ENCODE assay signal across 11 mouse cellular contexts in genomic region chr19:32358699-32359517, GRCm38 (mm10). TPM values are rescaled to one million over a fixed set of nuclear protein-coding genes. Genes with fewer than 3 reads are reported as not detected.
A peak's percentile ranks its signal among the peaks of the same experiment; 100 is the strongest.
DNase-seq lines count a peak whose midpoint lies in the region; ATAC-seq and TF ChIP-seq lines count a peak whose summit lies in the region.
"Had no signal": no experiment of that assay in that cellular context is flagged by ENCODE, and none has a peak within 500 bp of the region (broad histone marks: within the 10 kb centered on the region; RNA-seq: fewer than 3 reads in every experiment).

No protein-coding gene starts in this region.

- no peak overlapping the region for H3K4me3 ChIP-seq in kidney, postnatal 0 days (replicated peaks; ENCODE audit: low read depth, low read length)
- H3K4me3 ChIP-seq in hindbrain, embryonic 14.5 days (replicated peaks; ENCODE audit: low read length) = no peak overlapping the region
- no peak overlapping the region for H3K4me3 ChIP-seq in midbrain, embryonic 11.5 days (ENCODE audit: low read depth, low read length)
- H3K4me3 ChIP-seq in thymus, adult 2 months (ENCODE audit: control insufficient read depth, insufficient read depth, low read length) = no peak overlapping the region
- H3K4me3 ChIP-seq: megakaryocyte, embryonic 14.5 days had no signal

- no peaks in the 10 kb centered on the region; the same call in 1 of the 2 replicates for H3K4me1 ChIP-seq in kidney, postnatal 0 days (replicated peaks; ENCODE audit: insufficient read depth, low read length)
- H3K4me1 ChIP-seq in hindbrain, embryonic 14.5 days (replicated peaks; ENCODE audit: control insufficient read depth, insufficient read depth, low read length) = no peaks in the 10 kb centered on the region
- peaks cover 4% of the 10 kb centered on the region; the same call in 1 of the 2 replicates for H3K4me1 ChIP-seq in midbrain, embryonic 11.5 days (ENCODE audit: control insufficient read depth, insufficient read depth, low read length)
- H3K4me1 ChIP-seq in thymus, adult 2 months (replicated peaks; ENCODE audit: control insufficient read depth, insufficient read depth, low read length) = peaks cover 6% of the 10 kb centered on the region; the same call in 1 of the 2 replicates

- no peaks in the 10 kb centered on the region for H3K9me3 ChIP-seq in kidney, postnatal 0 days (replicated peaks; ENCODE audit: low read length)
- H3K9me3 ChIP-seq in hindbrain, embryonic 14.5 days (ENCODE audit: control insufficient read depth, low read length) = no peaks in the 10 kb centered on the region
- no peaks in the 10 kb centered on the region for H3K9me3 ChIP-seq in midbrain, embryonic 11.5 days (ENCODE audit: control insufficient read depth, low read length)
- H3K9me3 ChIP-seq: G1E; megakaryocyte, embryonic 14.5 days had no signal

- no peak for DNase-seq in kidney, postnatal 0 days (ENCODE audit: low spot score)
- DNase-seq in kidney, postnatal 10 days = no peak
- peak; percentile 65 for DNase-seq in ZHBTc4 (ENCODE audit: low read depth, low spot score)
- DNase-seq in hindbrain, embryonic 14.5 days (ENCODE audit: low spot score) = no peak
- no peak for DNase-seq in midbrain, embryonic 11.5 days (ENCODE audit: low spot score, missing footprints)
- no peak for DNase-seq in thymus, adult 2 months
- no peak for DNase-seq in urinary bladder, postnatal 14 days (ENCODE audit: low spot score)
- DNase-seq in heart, postnatal 36 days = no peak
- DNase-seq: thymus, postnatal 14 days had no signal

- ATAC-seq in kidney, postnatal 0 days (replicated peaks; ENCODE audit: low FRiP score, low read depth) = peak; percentile 89
- peak; percentile 66 for ATAC-seq in hindbrain, embryonic 14.5 days (ENCODE audit: low FRiP score)
- peak; percentile 82 for ATAC-seq in midbrain, embryonic 11.5 days (ENCODE audit: low FRiP score)

- no peak for TF ChIP-seq CTCF in kidney, postnatal 0 days (IDR thresholded peaks at IDR 0.05; ENCODE audit: low read depth)
- TF ChIP-seq CTCF in thymus, adult 2 months (IDR thresholded peaks at IDR 0.05; ENCODE audit: borderline replicate concordance, control insufficient read depth, extremely low read depth, insufficient read depth, low read length, poor library complexity) = no peak

- 84% methylated on average over 12 of the region's 12 CpGs for WGBS in kidney, postnatal 0 days
- 48% methylated on average over 12 of the region's 12 CpGs for WGBS in hindbrain, embryonic 14.5 days
- 56% methylated on average over 12 of the region's 12 CpGs for whole genome bisulfite sequencing in midbrain, embryonic 11.5 days
- WGBS in thymus, adult 2 months = 97% methylated on average over 12 of the region's 12 CpGs

- no peaks in the 10 kb centered on the region for H3K27me3 ChIP-seq in kidney, postnatal 0 days (ENCODE audit: insufficient read depth, low read length)
- no peaks in the 10 kb centered on the region for H3K27me3 ChIP-seq in hindbrain, embryonic 14.5 days (ENCODE audit: control insufficient read depth, insufficient read depth, low read length)
- H3K27me3 ChIP-seq in midbrain, embryonic 11.5 days (ENCODE audit: control insufficient read depth, insufficient read depth, low read length) = no peaks in the 10 kb centered on the region
- H3K27me3 ChIP-seq in thymus, adult 2 months (ENCODE audit: control insufficient read depth, insufficient read depth, low read length) = no peaks in the 10 kb centered on the region
- H3K27me3 ChIP-seq: megakaryocyte, embryonic 14.5 days had no signal

- H3K4me2 ChIP-seq in kidney, postnatal 0 days (ENCODE audit: low read length) = no peak overlapping the region
- no peak overlapping the region for H3K4me2 ChIP-seq in hindbrain, embryonic 14.5 days (replicated peaks)
- H3K4me2 ChIP-seq in midbrain, embryonic 11.5 days = no peak overlapping the region

- no peak overlapping the region for H3K27ac ChIP-seq in kidney, postnatal 0 days
- H3K27ac ChIP-seq in hindbrain, embryonic 14.5 days = no peak overlapping the region
- no peak overlapping the region for H3K27ac ChIP-seq in midbrain, embryonic 11.5 days (ENCODE audit: low read depth, low read length)
- H3K27ac ChIP-seq in thymus, adult 2 months (ENCODE audit: control insufficient read depth, insufficient read depth, low read length) = no peak overlapping the region

- no peak overlapping the region for H3K9ac ChIP-seq in kidney, postnatal 0 days (ENCODE audit: low read depth, low read length)
- no peak overlapping the region for H3K9ac ChIP-seq in hindbrain, embryonic 14.5 days
- H3K9ac ChIP-seq in midbrain, embryonic 11.5 days (ENCODE audit: low read length) = no peak overlapping the region

- no peaks in the 10 kb centered on the region for H3K36me3 ChIP-seq in kidney, postnatal 0 days (ENCODE audit: insufficient read depth, low read length)
- no peaks in the 10 kb centered on the region for H3K36me3 ChIP-seq in hindbrain, embryonic 14.5 days (replicated peaks; ENCODE audit: control insufficient read depth, insufficient read depth)
- no peaks in the 10 kb centered on the region for H3K36me3 ChIP-seq in midbrain, embryonic 11.5 days (ENCODE audit: control insufficient read depth, insufficient read depth, low read length)
- no peaks in the 10 kb centered on the region for H3K36me3 ChIP-seq in thymus, adult 2 months (ENCODE audit: control insufficient read depth, insufficient read depth, low read length)

- TF ChIP-seq POLR2A in thymus, adult 2 months (IDR thresholded peaks at IDR 0.05; ENCODE audit: control insufficient read depth, extremely low read depth, insufficient read depth, low read length, poor library complexity) = no peak

- intact Hi-C loops in heart, postnatal 36 days (cut with DNase I) = no loop called here

RNA-seq across cellular contexts. Expression of gene Sgms1, which starts 30.6 kb away (rescaled TPM):
- 42.4 and 46.1 TPM in 2 replicates for polyA plus RNA-seq in kidney, postnatal 0 days (2015; fragmentation: Nextera tagmentation; extraction: Ambion mirVana)
- 18.4 and 19.2 TPM in 2 replicates for polyA plus RNA-seq in hindbrain, embryonic 14.5 days (2014; fragmentation: Nextera tagmentation; extraction: Ambion mirVana)
- 10.1 and 10.4 TPM in 2 replicates for polyA plus RNA-seq in midbrain, embryonic 11.5 days (2014; fragmentation: Nextera tagmentation; extraction: Ambion mirVana)
- 5.9 and 7.4 TPM in 2 replicates for polyA plus RNA-seq in thymus, adult 2 months (2012; rRNA removed)
- 10 to 100 TPM; 60.2 to 76.0 TPM for total RNA-seq in heart, postnatal 36 days (2021)
